Mouse (Mus musculus) urinary bladder, adult 2 months (tissue): Measurements from ENCODE around the gene Zcchc3. TPM values are rescaled to one million over a fixed set of nuclear protein-coding genes. Genes with fewer than 3 reads are reported as not detected.

ENCODE experiments used
- DNase-seq: peaks from one replicate; pipeline ENCODE4 v3.0.0; 2022; ENCODE audit warnings: low spot score
- polyA plus RNA-seq: library from polyadenylated mRNA; depleted of rRNA; stranded (reverse); fragments of >200 nt; gene quantifications from 2 replicates; pipeline ENCODE4 v1.2.3, GENCODE M21; 2012

Gene Zcchc3
- polyA plus RNA-seq, 1 experiment = 8.7 TPM

- no peak for DNase-seq
Observed at GRCm38 (mm10) chr2:152410971-152411371, 3.9 kb downstream of the Zcchc3 start.

- no peak for DNase-seq
Observed at GRCm38 (mm10) chr2:152409781-152410180, 5.0 kb downstream of the Zcchc3 start.

GRCm38 (mm10) chr2:152406126-152406525 lies 8.7 kb downstream of the Zcchc3 start:
- DNase-seq = peak; percentile 70

- DNase-seq = no peak
Observed at GRCm38 (mm10) chr2:152399122-152399542, 15.7 kb downstream of the Zcchc3 start.

GRCm38 (mm10) chr2:152398691-152399090 lies 16.1 kb downstream of the Zcchc3 start:
- peak; percentile 83 for DNase-seq

- peak; percentile 85 for DNase-seq
Observed at GRCm38 (mm10) chr2:152397680-152398435, 17.0 kb downstream of the Zcchc3 start, which contains the start of gene Sox12. Sox12 (minus strand) TSS chr2:152398063.

- DNase-seq = peak; percentile 51
Observed at GRCm38 (mm10) chr2:152397004-152397589, 17.7 kb downstream of the Zcchc3 start.

- DNase-seq = no peak
Observed at GRCm38 (mm10) chr2:152396110-152397003, 18.5 kb downstream of the Zcchc3 start.

- no peak for DNase-seq
Observed at GRCm38 (mm10) chr2:152395271-152395920, 19.4 kb downstream of the Zcchc3 start.

- no peak for DNase-seq
Observed at GRCm38 (mm10) chr2:152393225-152394017, 21.4 kb downstream of the Zcchc3 start.

GRCm38 (mm10) chr2:152392786-152393185 lies 22.0 kb downstream of the Zcchc3 start:
- no peak for DNase-seq

GRCm38 (mm10) chr2:152384191-152384590 lies 30.6 kb downstream of the Zcchc3 start:
- no peak for DNase-seq

GRCm38 (mm10) chr2:152376345-152376741 lies 38.5 kb downstream of the Zcchc3 start, which contains the start of gene Nrsn2:
Nrsn2 (minus strand) TSS chr2:152376638.
- no peak for DNase-seq

GRCm38 (mm10) chr2:152375652-152376344 lies 39.0 kb downstream of the Zcchc3 start:
- no peak for DNase-seq

- DNase-seq = no peak
Observed at GRCm38 (mm10) chr2:152373547-152373946, 41.3 kb downstream of the Zcchc3 start.

GRCm38 (mm10) chr2:152372661-152373060 lies 42.2 kb downstream of the Zcchc3 start:
- DNase-seq = no peak

GRCm38 (mm10) chr2:152372104-152372503 lies 42.7 kb downstream of the Zcchc3 start:
- no peak for DNase-seq

- DNase-seq = no peak
Observed at GRCm38 (mm10) chr2:152368532-152369140, 46.2 kb downstream of the Zcchc3 start.

GRCm38 (mm10) chr2:152367917-152368316 lies 46.9 kb downstream of the Zcchc3 start:
- no peak for DNase-seq
